Mouse (Mus musculus): ENCODE results near the gene Fam217b. TPM values are rescaled to one million over a fixed set of nuclear protein-coding genes. Genes with fewer than 3 reads are reported as not detected.

Fam217b gene
- total RNA-seq, 2 experiments from 2014 or later: 3.3 to 6.0 TPM

- no peak for DNase-seq (ENCODE audit: low spot score in 2 of 2)
Observed at GRCm38 (mm10) chr2:178433903-178434302, 19.6 kb downstream of the Fam217b start.

DNA sequence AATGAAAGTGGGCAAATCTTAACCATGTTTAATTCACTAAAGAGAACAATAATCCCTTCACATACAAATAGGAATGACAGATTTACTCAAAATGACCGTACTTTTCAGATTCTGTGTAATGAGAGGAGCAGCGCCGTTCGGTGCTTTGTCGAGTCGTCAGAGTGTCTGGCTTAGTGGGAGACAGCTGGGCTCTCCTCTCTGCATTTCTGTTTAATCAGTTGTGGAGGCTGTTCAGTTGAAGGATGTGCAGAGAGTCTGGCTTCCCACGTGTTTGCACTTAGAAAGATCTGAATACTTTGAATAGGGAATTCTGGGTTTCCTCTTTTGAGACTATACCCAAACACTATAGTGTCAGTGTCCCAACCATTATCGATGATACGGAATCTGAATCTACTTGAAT is 23.0 kb downstream of the Fam217b start:
- no peak for DNase-seq (ENCODE audit: low spot score in 2 of 2)

GRCm38 (mm10) chr2:178449386-178449785 is 35.1 kb downstream of the Fam217b start:
- no peak for DNase-seq (ENCODE audit: low spot score in 2 of 2)

GRCm38 (mm10) chr2:178450236-178450635 is 35.9 kb downstream of the Fam217b start:
- DNase-seq (ENCODE audit: low spot score in 2 of 2): no peak

- DNase-seq (ENCODE audit: low spot score in 2 of 2): no peak
Observed at GRCm38 (mm10) chr2:178450961-178451360, 36.6 kb downstream of the Fam217b start.

- DNase-seq (ENCODE audit: low spot score in 2 of 2): no peak
Observed at GRCm38 (mm10) chr2:178454664-178455516, 40.6 kb downstream of the Fam217b start.

GRCm38 (mm10) chr2:178457414-178457813 is 43.1 kb downstream of the Fam217b start:
- DNase-seq (ENCODE audit: low spot score in 2 of 2): no peak

DNA sequence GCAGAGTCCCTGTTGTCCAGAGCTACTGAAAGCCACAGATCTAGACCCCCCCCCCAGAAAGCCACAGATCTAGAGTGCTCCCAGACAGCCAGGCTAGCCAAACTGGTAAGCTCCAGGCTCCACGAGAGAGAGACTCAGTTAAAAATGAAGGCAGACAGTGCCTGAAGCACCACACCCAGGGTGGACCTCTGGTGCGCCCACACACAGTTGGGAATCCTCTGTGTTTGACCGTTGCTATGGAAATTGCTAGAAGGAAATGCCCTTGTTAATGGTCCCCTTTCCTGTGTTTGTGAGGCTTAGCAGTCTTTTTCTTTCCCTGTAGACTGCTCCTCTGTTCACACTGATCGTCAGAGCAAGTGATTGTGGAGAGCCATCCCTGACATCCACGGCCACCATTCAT is 46.0 kb downstream of the Fam217b start:
- DNase-seq (ENCODE audit: low spot score in 2 of 2): no peak

- no peak for DNase-seq (ENCODE audit: low spot score in 2 of 2)
Observed at GRCm38 (mm10) chr2:178471546-178472480, 57.5 kb downstream of the Fam217b start.

- DNase-seq (ENCODE audit: low spot score in 2 of 2): no peak
Observed at GRCm38 (mm10) chr2:178473916-178474315, 59.6 kb downstream of the Fam217b start.

Other genes with a start within 250 kb of the Fam217b start
- gene Sycp2, start 6.8 kb upstream of the Fam217b start, total RNA-seq (2021): under 1 TPM; 0.33 to 0.45 TPM
- gene Ppp1r3d, start 52 bp upstream of the Fam217b start, total RNA-seq (2021): 10 to 100 TPM in 1 of 2 experiments, 1 to 10 TPM in 1; 3.6 to 10.9 TPM
- gene Cdh26, start 16.0 kb downstream of the Fam217b start, total RNA-seq (2021): under 1 TPM in 1 of 2 experiments, not detected in 1; 0.96 TPM

All from adrenal gland, adult 18-20 months (tissue).